Mouse (Mus musculus) frontal cortex, postnatal 10 days (tissue): ENCODE measurements around the gene Iqcf3.

ENCODE experiments used
- DNase-seq, 2 experiments: peaks; one replicate each; pipeline ENCODE4 v3.0.0; 2022; ENCODE audit warnings: low spot score in 2 of 2, mixed read lengths in 1 of 2

Gene Iqcf3

GRCm38 (mm10) chr9:106454071-106454761, 107.2 kb downstream of the Iqcf3 start:
- DNase-seq = no peak

- peak in 1 of 2 experiments; percentile 66 for DNase-seq
These were observed 108.0 kb downstream of the Iqcf3 start, which contains the start of gene Pcbp4 for GRCm38 (mm10) chr9:106453271-106454070. Gene Pcbp4, plus strand, starts transcription at chr9:106453291.
